Mouse (Mus musculus): Measurements from ENCODE around the gene Tmc5.
A peak's percentile ranks its signal among the peaks of the same experiment; 100 is the strongest.

Tmc5 gene

DNA sequence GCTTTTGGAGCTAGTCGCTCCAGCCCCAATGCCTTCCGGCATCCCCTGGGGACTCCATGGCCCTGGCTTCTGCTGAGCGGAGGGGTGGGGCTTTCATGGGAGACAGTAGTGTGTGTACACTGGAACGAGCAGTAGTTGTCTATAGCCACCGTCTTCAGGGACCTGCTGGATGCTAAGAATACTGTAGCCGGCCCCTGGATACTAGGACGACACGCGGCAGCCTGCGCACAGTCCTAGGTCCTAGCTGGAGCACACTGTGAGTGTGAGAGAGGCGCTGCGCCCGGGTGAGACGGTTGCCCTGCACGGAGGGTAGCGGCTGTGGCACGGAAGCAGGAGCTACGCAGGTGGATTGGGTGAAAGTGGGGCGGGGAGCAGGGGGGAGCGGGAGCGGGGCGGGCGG, at the start of gene Tmc5:
Gene Tmc5 (plus strand): TSS at position 97 of the 400 bp plus-strand sequence.
- no peak for DNase-seq (ENCODE audit: low read depth, low spot score)

DNA sequence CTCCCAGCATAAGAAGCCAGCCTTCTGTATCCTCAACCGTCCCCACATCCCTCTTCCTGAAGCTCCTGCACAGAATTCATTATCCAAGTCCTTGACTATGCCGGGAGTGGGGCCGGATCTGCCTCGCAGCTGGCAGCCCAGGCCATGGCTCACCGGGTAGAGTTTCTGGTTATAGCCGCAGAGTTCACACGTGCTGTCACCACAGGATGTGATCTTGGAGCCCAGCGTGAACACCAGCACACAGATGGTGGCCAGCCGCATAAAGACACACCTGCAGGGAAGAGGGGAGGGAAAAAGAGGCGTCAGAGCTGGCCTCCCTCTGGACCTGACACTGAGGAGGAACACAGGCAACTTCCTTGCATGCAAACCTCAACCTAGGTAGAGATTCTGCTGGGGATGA, 49.6 kb upstream of the Tmc5 start:
- no peak for DNase-seq (ENCODE audit: low read depth, low spot score)

DNA sequence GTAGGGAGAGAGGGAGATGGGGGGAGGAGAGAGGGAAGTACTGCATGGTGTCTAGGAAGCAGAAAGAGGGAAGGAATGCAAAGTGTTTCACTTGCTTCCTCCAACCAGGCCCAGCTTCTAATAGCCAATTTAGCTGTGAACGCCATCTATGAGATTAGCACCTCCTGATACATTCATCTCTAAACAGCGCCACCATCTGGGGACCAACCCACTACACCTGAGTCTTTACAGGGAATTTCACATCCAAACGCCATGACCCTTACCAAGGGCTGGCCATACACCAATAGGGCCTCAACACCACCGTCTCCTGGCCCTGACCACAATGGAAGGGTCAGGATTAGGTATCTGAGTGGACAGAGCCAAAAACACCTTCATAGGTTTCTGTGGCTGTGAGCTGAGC, 43.2 kb upstream of the Tmc5 start:
- no peak for DNase-seq (ENCODE audit: low read depth, low spot score)

DNA sequence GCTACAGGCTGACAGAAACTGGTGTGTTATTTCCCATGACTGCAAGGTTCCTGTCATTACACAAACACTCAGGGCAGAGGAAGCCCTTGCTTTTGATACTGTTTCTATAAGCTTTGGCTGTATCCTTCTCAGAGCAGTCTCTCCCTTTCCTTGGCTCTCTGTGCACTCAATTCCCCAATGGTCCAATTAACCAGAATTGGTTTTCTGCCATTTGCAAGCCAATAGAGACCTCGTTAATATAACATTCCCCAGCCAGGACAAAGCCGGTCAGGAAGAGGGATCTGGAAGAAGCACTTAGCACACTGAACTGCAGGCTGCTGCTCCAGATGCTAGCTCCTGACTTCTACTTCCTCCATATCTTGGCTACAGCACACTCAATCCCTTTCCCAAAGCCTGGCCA, 42.8 kb upstream of the Tmc5 start:
- no peak for DNase-seq (ENCODE audit: low read depth, low spot score)

DNA sequence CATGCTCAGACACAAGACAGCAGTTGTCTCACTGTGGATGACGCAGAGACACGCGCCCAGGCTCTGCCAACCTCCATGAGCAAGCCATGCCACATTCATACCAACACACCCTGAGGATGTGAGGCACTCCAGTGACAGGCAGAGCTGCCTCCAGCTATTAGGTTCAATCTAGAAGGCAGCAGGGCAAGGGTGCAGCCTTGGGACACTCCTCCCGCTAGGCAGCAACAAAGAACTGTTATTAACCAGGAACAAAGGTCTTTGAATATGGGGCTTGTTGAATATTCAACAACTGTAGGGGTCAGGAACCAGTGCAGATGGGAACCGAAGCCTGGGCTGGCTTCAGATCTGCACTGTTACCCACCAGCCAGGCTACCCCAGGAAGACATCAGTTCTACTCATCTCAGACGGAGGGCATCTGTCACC, 28.0 kb upstream of the Tmc5 start:
- DNase-seq (ENCODE audit: low read depth, low spot score): no peak

DNA sequence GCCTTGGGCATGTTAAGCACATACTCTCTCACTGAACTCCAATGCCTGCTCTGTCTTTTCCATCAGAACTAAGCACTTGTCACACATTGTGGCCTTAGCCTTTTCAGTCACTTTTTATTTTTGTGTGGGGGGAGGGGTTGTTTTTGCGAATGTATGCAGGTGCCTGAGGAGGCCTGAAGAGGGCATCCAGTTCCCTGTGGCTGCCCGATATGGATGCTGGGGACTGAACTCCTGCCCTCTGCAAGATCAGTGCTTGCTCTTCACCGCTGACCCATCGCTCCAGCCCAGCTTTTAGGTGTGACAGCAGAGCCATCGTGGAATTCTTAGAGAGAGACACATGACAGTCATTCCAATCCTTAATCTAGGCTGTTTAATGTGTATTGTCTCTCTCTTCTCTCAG, 25.7 kb upstream of the Tmc5 start:
- no peak for DNase-seq (ENCODE audit: low read depth, low spot score)

DNA sequence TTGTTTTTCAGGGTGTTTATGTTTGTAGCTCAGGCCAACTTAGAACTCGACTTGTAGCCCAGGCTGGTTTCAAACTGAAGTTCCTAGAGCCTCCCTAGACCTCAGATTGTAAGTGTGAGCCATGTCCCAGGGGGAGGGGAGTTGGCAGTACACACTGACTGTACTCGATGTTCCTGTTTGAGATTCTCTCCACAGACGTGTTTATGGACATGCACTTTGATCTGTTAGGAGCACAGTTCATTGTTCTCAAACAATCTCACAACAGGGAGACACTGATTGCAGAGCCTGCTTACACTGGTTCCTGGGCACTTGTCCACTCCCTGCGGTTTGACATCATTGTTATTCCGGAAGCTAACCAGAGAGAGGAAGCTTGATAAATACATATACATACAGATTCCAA, 25.1 kb upstream of the Tmc5 start:
- no peak for DNase-seq (ENCODE audit: low read depth, low spot score)

DNA sequence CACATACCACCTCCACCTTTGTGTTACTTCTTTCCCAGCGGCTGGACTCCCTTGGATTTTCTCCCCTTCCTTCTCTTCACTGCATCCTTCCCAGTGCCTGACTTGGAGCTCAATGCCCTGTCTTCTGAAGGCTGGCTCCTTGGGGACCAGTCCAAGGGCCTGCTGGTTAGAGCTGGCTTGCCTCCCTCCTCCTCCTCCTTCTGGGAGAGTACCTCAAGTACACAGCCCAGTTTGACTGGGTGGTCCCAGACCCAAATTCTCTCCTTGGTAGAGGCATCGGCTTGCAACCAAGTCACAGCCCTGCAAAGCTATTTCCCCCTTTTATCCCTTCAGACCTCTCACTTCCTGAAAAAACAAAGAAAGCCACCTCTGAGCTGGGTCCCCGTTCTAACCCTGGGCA, 18.8 kb upstream of the Tmc5 start:
- DNase-seq (ENCODE audit: low read depth, low spot score): no peak

DNA sequence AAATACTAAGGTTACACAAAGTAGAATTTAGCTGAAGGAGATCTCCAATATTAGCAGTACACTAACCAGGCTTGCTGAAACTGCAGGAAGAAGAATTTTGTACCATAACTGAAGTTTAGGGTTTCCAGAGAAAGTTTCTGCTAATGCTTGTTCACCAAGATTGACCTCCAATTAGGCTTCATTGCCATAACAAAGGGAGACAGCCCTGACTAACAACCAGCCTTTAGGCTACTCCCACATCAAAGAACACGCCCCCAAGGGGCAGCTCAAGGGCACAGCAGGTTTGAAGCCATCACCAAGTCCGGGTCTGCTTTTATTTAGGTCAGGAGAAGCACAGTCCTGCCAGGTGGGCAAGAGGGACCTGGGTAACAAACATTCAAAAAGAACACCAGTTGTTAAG, 17.2 kb upstream of the Tmc5 start:
- no peak for DNase-seq (ENCODE audit: low read depth, low spot score)

DNA sequence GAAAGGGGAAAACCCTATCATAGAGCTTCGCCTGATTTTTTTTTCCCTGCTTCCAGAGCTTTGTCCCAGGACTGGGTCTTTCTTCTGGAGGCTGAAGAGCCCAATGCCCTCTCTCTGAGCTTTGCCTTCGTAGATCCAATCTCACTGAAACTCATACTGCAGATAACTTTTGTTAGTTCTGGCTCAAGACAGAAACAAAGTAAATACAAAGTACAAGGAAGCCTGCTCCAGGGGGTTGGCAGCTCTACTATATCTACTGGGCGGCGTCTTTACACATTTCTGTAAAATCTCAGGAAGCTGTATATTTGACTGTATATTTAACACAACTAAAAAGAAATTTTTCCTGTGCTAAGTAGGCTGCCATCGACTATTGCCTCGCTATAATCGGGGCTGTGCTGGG, 13.3 kb upstream of the Tmc5 start:
- DNase-seq (ENCODE audit: low read depth, low spot score): no peak

DNA sequence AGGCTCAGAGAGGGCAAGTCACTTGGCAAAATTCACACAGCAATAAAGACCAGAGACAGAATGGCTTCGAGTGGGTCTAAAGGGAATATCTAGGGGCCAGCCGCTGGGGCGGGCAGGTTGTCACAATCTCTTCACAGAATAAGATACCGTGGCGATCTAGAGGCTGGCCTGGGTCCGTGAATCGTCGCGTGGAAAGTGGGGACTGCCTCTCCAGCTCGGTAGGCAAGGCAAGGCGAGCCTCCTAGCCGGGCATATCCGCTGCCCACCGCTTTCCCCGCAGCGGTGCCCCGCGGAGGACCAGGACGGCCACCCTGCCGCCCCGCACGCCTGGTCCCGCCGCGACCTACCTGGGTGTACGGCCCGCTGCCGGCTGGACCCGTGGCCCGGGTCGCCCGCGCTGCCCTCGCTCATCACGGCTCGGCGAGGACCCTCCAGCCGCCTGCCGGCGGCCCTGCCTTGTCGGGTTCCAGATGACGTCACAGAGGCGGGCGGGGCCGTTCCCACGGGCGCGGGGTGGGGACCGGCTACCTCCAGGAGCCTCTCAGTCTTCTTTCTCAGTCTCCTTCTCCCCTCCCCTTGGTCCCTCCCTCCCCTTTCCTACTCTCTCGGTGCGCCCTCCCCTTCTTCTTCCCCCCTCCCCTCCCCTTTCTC, 12.7 kb upstream of the Tmc5 start, which contains the start of gene Tmc7:
Gene Tmc7 (minus strand): TSS at position 480 of the 651 bp plus-strand sequence.
- peak; percentile 61 for DNase-seq (ENCODE audit: low read depth, low spot score)

DNA sequence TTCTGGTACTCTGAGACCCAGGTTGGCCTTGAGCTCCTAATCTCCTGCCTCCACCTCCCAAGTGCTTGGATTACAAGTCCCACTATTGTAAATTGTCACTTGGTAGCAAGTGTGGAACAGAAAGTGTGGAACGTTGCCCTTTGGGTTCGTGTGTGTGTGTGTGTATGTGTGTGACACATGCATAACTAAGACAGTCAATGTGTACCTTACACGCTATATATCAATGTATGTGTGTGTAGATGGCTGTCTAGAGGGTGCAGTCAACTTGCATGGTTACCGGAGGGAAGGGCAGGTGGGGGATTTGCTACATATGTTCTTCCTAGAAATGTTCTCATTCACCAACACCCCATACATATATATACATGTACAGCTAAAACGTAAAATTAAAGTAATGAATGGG, 12.2 kb upstream of the Tmc5 start:
- no peak for DNase-seq (ENCODE audit: low read depth, low spot score)

DNA sequence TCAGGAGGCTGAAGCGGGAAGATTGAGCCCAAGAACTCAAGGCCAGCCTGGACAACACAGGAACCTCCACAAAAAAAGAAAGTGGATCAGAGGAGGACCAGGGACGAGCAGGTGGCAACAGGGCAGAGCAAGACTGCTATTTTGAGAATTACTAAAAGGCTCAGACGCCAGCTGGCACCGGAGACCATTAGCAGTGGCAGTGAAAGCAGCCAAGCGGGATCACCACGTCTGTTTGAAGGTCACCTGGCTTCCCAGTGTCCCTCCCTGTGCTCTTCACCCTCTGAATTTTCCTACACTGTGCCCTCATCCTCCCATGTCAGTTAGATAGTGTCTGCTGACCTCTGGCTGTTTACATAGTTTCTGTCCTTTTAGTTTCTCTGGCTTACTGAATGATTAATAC, 11.2 kb upstream of the Tmc5 start:
- DNase-seq (ENCODE audit: low read depth, low spot score): no peak

DNA sequence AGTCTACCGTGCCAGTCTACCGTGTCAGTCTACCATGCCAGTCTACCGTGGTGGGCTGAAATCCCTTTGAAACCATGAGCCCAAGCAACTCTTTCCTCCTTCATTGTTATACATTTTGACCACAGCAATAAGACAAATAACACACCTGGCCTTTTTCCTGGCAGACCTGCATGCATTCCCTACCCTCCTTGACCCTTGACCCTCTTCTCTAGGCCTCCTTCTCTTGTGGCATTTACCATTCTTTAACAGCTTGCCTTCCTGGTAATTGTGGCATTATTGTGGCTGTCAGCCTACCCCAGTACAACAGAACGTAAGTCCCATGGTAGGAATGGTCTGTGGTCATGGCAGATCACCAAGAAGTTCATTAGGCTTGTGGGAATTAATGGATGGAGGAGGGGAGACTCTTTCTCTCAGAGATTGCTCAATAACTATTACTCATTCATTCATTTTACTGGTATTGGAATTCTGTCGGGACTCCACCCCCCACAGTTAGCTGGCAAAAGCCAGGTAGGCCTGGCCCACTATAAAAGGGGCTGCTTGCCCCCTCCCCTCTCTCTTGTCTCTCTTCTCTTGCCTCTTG, 6.3 kb upstream of the Tmc5 start:
- no peak for DNase-seq (ENCODE audit: low read depth, low spot score)

DNA sequence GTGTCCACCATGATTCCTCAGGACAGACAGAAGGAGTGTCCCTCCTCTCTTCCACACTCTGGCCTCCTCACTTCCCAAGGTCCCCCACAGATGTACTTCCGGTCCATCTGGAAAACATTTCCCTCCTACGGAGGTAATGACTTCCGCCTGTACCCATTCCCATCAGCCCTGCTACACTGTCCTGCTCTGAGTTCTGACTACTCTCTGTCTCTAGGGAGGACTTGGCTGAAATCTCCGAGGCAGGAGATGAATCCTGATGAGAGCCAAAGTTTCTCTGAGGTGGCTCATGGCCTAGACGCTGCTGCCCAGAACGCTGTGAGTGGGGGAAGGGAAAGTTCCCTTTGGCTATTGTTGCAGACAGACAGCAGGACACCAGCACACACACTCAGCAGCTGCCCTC, 5.0 kb upstream of the Tmc5 start:
- peak; percentile 59 for DNase-seq (ENCODE audit: low read depth, low spot score)

DNA sequence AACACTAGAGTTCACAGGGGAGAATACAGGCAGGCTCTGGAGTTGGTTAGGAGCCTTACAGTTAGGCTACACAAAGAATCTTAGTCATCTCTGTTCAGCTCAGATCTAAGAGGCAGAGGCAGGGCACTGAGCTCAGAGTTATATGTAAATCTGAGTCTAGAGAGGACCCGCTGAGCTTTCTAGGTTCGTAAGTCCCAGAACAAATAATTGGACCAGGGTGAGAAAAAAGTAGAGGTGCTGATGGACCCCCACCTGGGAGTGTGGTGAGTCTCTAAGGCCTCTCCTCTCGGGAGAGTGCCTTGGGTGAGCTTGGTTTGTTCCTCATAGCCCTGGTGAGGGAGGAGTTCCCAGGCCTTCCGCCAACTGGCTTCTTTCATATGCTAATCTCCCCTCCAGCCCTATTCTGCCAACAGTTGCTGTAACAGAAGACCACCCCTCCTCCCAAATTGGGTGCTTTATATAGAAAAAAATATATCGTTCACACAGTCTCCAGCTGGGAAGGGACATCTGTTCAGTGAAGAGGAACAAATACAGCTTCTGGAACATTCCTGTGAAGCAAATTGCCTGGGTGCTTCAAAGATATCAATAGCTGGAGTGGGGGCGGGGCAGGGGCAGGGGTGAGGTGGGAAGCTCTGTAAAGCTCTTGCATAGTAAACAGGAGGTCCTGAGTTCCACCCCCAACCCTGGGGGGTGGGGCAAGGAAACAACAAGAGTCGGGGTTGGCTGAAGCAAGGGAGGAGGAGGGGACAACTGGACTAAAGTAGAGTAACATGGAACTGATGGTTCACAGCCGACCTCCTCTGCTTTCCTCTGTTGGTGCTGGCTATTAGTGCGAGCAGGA, 3.3 kb upstream of the Tmc5 start:
- peak; percentile 77 for DNase-seq (ENCODE audit: low read depth, low spot score)

DNA sequence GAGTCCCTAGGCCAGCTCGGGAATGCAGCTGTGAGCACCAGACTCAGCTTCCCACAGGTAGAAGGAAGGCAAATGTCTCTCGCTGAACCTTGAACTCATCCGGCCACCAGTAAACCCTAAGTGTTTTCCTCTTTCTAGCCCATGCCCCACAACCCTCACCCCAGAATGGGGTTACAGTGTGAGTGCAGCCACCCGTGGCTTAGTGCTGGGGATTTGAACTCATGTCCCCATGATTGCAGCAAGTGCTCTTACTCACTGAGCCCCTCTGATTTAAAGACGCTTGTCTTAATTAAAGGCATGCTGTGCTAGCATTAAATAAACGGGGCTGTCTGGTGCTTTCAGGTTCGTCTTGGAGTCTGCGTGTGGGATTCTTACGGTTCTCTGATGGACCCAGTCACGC, 2.5 kb upstream of the Tmc5 start:
- no peak for DNase-seq (ENCODE audit: low read depth, low spot score)

DNA sequence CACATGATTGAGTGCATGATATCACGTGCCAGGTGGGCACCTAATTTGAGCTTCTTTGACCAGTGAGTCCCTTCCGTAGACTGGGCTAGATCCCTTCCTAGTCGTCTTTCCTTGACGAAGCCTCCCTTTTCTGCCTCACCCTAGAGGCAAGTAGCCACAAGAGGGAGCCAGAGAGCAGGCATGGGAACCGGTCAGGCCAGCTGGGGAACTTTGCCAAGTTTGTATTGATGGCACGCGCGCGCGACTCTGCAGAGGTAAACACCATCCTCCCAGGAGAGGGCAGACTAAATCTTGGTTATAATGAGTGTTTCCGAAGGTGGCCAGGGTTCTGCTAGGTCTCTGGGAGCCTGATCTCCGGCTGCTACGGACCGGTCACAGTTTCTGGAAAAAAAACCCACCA, 1.9 kb upstream of the Tmc5 start:
- peak; percentile 94 for DNase-seq (ENCODE audit: low read depth, low spot score)

DNA sequence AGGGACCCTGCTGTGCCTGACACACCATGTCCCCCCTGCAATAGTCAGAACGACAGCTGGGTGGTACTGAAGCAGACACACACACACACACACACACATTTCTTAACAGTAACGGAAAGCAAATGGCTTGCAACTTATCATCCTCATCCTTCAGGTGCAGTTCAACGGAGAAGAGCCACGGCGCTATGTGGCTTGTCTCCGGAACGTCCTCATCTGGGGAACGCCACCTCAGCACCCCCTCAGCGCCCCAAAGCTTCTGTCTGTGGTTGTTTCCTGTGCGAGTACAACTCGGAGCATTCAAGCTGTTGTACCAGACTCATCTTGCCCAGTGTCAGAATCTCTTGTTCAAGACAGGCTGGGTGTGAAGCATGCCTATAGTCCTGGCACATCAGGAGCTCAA, 826 bp upstream of the Tmc5 start:
- no peak for DNase-seq (ENCODE audit: low read depth, low spot score)

DNA sequence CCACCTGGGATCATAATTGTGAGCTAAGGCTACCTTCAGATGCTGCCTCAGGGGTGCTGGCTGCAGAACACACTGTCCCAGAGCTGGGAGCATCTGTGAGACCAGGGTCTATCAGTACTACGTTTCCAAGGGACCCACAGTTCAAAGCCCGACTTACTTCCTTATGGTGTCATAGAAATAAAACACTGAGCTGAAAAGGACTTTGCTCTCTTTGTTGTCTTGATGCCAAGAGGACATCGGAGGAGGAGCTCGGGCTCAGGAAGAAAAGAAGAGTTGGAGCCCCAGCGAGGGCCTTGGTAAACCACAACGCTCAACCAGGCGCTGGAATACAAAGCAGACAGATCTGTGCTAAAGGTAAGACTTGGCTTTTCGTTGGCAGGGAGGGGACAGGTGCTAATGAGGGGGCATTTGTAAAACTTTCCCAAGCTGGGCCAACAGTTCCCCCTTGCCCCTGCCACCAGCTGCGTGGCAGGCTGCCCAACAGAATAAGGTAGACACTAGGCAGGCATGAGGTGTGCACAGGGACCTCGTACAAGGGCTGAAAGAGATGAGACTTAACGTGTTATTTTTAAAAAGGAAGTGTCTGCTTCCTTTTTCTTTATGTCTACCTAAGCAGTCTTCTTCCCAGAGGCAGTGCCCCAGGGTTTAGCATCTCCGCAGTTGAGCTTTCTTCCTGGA, 3.0 kb downstream of the Tmc5 start:
- no peak for DNase-seq (ENCODE audit: low read depth, low spot score)

DNA sequence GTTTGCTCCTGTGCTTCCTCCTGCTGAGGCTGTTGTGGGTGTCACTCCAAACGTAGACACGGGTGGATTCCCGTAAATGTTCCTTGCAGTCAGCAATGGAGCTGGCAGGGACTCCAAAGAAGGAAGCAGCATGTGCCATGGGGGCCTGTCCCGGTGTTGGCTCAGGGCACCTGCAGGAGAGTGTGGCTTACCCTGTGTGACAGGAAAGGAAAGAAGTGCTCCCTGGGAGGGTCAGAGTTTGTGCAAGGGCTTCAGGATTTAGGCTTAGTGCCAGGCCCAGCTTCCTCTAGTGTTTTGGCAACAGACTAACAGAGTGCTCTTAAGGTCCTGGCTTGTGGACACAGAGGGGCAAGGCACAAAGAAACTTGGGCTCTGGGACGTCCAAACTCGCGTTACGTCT, 7.7 kb downstream of the Tmc5 start:
- DNase-seq (ENCODE audit: low read depth, low spot score): no peak

DNA sequence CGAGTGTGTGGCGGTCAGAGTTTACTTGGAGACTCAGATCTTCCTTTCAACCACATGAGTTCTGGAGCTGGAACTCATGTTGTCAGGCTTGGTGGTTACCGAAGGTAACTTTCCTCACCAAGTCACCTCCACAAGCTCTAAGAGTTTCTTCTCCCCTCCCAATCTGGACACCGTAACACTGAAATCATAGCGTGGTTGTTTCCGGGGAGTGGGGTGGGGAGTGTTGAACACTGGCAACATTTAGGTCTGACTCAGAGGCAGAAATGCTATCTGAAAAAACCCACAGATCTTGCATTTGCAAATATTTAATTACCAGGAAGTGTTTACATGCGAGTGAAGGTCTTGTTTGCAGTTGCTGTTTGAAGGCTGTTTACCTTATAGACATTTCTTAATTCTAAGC, 12.7 kb downstream of the Tmc5 start:
- no peak for DNase-seq (ENCODE audit: low read depth, low spot score)
